Mouse (Mus musculus) c-Kit-positive CD71-negative TER-119-negative erythroid progenitor cells, embryonic 14.5 days (primary cell): Measurements from ENCODE around the gene Mob3a.

Source experiments
- DNase-seq: peaks from one replicate; pipeline ENCODE4 v3.0.0-alpha.2; 2013; ENCODE audit warnings: low read depth

The Mob3a gene

DNA sequence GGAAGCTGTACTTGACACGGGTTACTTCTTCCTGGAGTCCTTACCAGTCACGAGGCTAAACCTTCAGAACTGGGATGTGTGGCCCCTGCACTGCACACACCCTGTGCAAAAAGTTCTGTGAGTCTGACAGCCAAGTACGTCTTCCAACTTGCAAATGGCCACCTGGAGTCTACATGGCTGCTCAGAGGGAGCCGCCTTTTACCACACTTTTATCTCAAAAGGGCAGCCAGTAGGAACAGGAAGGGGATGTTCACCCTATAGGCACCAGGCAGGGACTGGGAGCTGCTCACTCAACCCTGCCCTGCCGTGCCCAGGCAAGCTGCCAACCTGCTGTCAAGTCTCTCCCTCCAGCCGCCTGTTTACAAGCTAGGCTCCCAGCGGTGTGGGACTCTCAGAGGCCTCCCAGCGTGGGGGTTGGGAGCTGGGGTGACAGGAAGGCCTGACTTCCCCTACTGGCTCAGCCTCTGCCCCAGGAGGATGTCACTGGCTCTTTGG lies 23.8 kb downstream of the Mob3a start, which contains the start of gene Mknk2:
Mknk2 (minus strand) TSS at position 171 of the 495 bp plus-strand sequence.
- DNase-seq: peak; percentile 83

DNA sequence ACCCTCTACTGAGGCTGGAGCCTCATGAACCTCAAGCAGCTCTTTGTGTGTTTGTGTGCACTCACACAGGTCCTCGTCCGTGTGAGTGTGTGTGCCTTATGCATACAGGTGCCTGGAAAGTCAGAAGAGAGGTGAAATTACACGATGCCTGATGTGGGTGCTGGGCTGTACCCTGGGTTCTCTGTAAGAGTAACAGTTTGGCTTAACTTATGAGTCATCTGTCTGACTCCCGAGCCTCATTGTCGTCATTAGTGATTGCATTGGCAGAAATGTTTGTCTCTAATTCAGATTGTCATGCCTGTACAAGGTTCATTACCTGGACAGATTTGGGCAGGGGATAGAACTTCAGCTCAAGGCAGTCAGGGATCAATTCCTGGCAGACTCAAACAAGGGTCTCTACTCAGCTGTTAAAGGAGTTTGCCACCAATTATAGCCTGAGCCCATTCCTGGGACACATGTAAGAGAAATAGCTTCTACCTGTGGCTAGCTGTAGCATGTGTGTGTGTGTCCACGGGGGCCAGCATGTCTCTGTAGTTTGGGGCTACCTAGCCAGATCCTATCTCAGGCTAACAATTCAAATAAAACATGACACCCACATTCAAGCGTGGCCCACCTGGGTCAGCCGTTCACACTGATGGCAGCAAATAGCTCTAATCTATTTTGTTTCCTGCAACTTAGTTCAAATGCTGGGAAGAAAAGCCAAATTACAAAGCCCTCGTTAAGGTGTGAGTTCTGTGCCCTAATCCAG lies 24.5 kb downstream of the Mob3a start:
- DNase-seq: no peak

DNA sequence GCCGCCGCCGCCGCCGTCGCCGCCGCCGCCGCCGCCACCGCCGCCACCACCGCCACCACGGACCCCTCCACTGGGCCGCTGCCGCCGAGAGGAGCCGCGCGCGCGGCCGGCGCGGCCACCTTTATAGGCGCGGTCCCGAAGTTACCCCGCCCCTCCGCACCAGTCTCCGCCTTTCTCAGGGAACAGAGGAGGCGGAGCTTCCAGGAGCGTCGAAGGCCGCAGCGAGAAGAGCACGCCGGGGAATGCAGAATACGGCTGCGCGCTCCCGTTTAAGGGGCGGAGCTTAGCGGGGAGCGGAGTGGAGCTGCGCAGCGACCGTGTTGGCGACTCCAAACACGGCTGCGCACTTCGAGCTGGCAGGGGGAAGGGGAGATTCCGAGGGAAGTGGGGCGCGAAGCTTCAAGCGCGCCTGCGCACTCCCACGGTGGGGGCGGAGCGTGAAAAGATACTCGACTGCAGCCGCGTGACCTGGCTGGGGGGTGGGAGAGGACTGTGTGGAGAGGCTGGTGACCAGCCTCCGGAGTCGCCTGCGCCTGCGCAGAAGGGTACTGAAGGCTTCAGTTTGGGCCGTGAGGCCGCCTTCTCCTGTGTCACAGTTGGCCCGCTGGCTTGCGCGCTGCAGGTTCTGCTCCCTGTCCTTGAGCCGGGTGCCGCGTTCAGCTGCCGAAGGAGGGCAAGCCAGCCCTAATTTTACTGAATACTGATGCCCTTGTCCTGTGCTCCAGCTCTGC lies 25.4 kb downstream of the Mob3a start:
- DNase-seq: peak; percentile 99

DNA sequence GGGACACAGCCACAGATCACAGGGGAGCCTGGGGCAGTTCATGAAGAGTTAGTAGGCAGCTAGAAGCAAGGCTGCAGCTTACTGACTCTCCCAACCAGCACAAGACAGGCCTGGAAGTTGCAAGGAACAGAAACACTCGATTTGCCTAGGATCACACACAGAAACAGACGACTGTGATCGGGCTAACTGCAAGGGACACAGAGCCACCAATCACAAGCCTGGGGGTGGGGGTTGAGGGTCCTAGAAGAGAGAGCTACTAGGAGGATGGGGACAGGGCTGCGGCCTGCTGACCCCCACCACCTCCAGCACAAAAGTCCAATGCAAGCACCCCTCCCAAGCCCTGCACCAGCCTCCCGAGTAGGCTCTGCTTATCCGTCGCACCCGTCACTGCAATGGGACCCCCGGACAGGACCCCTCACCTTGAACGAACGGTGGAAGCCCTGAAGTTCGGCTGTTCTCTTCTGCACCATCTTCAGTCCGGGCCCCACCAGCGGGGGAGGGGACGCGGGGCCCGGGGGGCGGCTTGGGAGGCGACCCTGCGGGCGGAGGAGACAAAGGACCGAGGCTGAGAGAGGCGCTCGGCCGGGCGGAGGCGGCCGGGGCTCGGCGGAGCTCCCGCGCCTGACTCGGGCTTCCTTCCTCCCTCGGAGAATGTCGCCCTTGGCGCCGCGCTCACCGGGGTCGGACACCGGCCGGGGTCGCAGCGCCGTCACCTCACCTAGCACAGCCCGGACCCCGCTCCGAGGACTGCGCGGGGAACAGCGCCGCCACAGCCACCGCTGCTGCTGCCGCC lies 26.2 kb downstream of the Mob3a start:
- no peak for DNase-seq

DNA sequence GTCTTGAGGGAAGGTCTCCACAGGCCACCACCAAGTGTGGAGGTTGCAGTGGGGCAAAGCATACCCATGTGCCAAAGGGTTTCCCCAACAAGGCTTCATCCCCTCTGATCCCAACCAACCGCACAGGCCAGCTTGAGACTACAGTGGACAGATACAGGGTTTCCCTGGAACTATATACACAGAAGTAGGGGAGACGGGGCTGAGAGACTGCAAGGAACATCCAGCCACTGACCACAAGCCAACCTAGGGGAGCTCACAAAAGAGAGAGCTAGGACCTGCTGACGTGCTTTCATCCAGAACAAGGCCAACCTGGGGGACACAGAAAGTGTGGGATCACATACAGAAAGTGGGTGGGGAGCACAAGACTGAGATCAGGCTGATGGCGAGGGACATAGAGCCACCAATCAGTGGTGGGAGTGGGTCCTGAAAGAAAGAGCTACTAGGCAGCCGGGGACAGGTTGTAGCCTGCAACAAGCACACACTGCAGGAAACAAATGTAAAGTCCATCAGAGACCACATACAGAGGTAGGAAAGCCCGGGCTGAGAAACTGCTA lies 26.8 kb downstream of the Mob3a start:
- DNase-seq: no peak

DNA sequence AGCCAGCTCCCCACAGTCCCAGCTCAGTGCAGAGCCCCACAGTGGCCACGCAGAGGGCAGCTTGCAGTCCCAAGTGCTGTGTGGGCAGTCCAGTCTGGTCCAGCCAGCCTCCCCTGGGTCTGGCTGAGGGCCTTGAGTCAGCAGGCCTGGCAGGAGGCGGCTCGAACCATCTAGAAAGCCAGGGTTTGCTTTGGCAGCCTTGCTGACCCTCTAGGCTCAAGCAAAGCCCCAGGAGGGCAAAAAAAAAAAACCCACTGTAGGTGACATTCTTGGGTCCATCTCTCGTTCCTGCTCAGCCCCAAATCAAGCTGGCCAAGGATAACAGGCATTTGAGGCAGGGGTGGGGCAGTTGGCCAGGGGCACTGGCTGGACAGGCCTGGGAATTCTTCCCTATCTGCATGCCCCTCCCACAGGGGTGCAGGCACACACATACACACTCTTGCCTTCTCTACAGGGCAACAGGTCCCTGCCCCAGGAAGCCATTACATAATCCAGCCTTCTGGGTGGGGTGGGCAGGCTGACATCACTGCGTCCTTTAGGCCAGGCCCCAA lies 27.5 kb downstream of the Mob3a start:
- no peak for DNase-seq

DNA sequence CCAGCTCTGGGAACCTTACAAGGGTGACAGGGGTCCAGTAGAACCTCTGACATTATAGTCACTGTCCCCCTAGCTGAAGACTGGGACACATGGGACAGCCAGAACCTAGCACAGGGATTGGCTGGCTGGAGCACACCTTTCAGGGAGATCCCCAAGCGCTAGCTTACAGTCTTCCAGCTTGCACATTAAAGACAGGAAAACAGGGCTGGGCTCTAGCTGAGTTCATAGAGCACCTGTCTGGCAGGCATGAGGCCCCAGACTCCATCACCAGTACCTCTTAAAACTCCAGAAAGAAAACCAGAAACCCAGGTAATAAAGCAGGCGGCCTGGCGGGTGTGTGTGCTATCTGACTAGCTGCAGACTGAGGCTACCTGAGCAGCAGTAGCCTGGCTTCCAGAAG lies 28.1 kb downstream of the Mob3a start:
- DNase-seq: no peak

DNA sequence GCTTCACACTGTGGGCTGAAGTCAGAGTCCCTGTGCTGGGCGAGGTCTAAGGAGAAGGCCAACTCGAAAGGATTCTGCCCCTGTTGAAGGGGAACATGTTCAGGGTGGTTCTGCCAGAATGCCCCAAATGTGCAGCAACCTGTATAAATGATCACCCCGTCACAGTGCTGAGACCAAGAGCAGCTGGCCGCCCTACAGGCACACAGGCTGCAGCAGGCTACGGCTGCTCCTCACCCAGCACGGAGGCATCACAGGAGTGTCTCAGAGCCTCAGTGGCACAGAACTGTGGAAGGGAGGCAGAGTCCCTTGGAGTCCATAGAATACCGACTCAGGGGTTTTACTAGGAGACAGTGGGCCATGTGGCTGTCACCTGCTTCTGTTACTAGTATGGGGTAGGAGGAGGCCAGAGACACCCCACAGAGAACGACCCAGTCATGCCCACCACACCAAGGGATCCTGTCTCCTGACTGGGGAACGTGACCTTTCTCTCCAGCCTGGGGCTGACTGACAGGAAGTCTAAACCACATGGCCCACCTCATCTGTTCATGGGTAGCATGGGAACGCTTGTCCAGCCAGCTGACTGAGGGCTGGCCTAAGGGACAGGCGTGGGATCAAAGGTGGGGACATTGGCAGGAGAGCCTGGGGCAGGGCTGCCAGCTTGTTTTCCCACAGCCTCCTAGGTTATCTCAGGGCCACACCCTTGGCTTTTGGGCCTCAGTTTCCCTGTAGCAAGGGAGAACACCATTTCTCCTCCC lies 29.7 kb downstream of the Mob3a start:
- DNase-seq: no peak

DNA sequence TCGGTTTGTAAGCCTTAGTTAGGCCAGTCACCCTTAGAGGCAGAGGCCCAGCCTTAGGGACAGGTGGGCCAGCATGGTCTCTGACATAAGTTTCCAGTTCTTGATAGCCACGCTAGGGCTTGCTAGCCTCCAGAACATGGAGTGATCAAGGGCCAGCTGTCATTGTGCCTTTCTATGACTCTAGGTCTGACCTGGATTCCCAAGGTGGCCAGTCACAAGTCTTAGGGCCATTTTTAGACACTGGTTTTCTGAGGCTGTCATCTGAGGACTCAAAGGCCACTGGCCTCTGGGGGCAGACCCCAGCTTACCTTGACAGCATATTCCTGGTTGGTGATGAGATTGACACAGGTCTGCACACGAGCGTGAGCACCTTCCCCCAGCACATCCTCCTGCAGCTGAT lies 30.5 kb downstream of the Mob3a start:
- DNase-seq: no peak

DNA sequence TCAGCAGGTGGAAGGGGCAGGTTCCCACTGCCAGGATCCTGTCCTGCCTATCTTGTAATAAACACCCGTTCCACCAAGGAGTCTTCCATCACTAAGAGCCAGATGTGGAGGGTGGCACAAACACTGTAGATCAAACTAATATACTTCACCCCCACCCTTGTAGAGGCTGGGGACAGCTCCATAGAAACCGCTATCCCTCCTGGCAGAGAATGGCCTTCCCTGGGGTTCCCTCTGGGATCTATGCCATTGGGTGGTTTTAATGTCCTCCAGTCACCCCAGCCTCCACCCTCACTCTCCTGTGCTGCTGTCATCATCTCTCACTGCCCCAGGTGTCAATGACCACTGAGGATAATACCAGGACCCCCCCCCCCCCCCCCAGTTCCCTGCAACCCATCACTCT lies 31.2 kb downstream of the Mob3a start:
- no peak for DNase-seq

DNA sequence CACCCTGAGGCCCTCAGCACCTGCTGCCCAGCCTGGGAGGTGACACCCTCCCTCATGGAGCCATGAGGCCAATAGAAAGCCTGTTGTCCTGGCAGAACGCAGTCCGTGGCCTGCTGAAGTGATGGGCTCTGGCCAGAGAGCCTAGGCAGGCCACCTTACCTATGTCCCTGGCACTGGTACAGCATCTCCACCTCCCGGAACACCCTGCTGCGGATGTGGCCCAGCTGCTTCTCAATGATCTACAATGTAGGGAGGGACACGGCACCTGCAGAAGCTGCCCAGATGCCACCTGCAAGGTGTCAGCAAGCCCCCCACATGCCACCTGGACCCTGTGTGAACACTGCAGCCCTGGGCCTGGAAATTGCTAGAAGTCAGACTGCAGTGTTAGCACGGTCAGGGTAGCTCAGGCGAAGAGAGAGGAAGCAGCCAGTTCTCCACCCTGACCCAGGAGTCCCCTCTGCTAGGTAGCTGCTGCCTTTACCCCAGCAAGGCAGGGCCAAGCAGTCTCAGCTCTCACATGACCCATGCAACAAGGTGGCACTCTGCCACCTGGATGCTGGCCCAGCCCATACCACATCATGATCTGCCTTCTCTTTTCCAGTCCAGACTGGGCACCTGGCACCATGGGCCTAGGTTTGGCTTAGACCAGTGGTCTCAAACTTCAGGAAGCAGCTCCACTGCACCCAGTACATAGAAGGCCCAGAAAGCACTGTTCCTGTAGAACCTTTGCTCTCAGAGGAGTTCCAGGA lies 31.9 kb downstream of the Mob3a start:
- no peak for DNase-seq

DNA sequence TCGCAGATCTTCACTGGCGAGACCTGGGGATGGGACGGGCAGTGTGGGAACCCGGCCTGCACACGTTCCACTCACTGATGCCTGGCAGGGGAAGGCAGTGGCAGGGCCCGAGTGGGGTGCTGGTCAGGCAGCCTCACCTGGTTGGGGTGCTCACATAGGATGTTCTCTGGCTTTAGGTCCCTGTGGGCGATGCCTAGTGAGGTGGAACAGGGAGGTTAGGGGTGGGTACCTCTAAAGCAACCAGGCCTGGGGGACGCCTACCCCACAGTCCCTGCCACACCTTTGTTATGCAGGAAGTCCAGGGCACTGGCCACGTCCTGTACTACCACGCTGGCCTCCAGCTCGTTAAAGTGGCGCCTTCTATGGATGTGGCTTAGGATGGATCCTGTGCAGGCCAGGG lies 32.8 kb downstream of the Mob3a start:
- no peak for DNase-seq

DNA sequence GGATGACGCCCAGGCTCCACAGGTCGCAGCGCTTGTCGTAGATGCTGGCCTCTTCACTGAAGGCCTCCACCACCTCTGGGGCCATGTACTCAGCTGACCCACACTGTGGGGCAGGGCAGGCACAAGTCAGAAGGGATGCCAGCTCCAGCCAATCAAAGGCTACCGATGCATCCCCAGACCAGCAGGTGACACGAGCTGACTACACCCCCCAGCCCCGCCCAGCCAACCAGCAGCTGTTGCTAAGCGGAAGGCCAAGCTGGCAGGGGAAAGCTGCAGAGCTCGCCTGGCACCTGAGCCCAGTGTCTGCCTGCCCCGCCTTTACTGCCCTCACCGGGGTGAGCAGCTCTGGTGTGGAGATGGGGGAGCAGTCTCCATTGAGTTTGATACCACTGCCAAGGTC lies 33.2 kb downstream of the Mob3a start:
- DNase-seq: no peak

DNA sequence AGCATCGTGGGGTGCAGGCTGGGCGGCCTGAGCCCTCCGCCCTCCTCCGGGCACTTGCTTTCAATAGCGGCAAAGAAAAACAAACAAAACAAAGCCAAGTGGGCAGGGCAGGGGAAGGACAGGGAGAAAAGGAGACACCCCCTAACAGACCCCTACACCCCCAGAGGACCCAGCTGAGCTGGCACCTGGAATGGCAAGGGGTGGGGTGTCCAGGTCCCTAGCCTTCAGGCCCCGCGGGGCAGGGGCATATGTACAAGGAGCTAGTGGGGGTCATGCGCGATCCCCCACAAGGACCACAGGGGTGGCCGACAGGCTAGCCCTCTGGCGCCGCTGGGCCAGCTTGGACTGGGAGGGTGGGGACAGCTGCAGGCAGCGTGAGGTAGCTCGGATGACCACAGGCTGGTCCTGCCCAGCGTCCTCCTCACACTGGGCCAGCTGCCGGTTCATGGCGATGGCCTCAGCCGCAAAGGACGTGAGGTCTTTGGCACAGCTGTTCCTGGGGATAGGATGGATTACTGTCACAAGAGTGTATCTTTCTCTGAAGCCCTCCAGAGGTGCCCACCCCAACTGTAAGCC lies 34.9 kb downstream of the Mob3a start:
- no peak for DNase-seq

DNA sequence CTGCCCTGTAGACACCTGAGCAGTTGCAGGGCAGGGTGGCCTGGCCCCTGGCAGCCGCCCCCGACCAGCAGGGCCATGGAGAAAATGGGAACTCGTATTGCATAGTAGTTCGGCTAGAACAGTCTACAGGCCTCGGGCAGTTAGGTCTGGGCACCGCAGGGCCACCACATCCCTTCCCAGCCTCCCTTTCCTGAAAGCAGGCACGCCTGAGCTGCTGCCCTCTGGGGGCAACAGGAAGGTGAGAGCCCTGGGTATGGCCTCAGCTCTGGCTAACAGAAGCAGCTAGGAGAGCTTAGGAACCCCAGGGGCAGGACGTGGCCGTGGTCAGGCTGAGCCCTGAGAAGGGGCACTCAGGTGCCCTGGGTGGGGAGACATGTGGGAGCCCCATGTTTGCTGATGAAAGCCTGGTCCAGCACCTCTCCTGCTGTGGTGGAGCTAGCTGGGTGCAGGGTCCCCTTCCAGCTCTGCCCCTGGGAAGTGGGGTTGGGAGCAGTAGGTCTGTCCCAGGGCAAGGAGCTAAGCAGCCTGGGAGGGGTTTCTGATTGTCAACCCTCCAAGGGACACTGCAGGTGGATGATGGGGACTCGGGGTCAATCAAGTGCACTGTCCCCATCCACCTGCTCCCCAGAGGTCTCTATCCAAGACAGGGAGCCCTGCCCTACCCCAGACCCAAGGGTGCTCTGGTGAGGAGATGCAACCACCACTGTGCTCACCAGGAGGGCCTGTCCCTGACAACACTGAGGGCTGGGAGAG lies 35.6 kb downstream of the Mob3a start:
- no peak for DNase-seq

DNA sequence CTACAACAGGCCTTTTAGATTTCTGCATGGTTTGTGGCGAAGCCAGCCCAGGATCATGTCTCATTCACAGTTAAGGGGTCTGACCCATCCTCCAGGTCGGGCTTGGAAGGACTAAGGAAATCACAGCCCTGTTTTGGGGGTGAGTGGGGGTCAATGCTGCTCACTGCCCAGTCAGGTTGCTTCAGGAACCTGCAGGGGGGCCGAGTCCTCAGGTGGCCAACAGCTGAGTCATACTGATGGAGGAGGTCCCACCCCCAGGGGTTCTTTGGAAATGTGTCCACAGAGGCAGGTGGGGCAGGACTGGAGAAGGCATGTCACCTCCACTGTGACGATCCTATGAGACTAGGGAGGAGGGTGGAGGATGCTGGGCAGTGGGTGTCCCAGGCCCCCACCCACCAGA lies 36.3 kb downstream of the Mob3a start:
- no peak for DNase-seq

DNA sequence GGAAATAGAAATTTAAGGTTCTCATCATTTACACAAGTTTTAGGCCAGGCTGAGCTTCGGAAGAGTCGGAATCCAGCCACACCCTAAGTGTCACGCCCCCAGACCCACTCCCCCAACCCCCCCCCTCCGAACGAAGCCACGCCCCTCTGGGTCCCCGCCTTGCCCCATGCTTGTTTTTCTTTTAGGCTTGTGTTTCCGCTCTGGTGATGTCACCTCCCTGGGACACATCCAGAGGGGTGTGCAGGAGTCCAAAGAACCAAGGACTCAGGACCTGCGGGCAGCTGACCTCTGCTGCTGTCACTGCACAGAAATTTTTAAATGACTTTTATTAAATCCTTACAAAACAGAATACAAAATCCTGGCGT lies 36.8 kb downstream of the Mob3a start:
- no peak for DNase-seq

DNA sequence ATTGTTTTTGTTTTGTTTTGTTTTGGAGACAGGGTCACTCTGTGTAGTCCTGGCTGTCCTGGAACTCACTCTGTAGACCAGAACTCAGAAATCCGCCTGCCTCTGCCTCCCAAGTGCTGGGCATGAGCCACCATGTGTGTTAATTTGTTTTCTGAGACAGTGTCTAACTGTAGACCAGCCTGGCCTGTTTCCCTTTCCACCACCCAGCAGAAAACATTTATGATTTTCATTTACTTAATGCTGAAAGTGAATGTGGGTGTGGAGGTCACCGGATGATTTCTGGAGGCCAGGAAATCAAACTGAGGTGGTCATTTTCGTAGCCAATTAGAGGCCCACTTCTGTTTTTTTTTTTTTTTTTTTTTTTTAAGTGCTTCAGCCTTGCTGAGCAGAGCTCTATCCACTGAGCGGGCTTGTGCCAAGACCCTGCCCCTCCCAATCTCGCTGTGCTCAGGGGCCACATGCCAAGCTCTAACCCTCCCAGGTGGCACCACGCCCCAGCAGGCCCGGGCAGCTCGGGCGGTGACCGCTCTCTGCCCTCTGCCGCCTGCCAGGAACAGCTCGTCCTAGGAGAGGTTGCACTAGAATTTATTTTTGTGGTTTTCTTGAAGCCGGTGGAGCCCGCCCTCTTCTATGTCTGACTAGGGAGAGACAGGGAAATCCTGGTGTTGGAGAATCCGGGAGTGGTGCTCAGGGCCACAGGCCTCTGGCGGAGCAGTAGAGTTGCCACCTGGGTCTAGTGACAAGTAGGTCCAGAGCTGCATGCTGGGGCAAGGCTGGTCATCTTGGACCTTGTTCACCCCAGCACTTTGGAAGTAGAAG lies 37.4 kb downstream of the Mob3a start:
- peak; percentile 43 for DNase-seq
